Mouse (Mus musculus) kidney, embryonic 14.5 days (tissue): ENCODE results near the gene Trim8. TPM values are rescaled to one million over a fixed set of nuclear protein-coding genes. Genes with fewer than 3 reads are reported as not detected.

Experiments used
- ATAC-seq: fragments of 200-750 bp; cut with Nextera tagmentation; 2 replicates; pipeline ENCODE4 v1.8.0; 2017; ENCODE audit warnings: moderate number of reproducible peaks, mild to moderate bottlenecking, moderate TSS enrichment, moderate library complexity; ENCODE audit not compliant: low FRiP score, low TSS enrichment
- H3K27ac ChIP-seq: fragments of 300-500 bp; sonication (generic); 2 replicates; pipeline ENCODE4 v1.5.1; 2014; ENCODE audit warnings: low read depth, mild to moderate bottlenecking, low read length, moderate library complexity, mixed read lengths
- H3K27me3 ChIP-seq: fragments of 300-500 bp; sonication (generic); 2 replicates; pipeline ENCODE4 v1.6.1; 2014; ENCODE audit warnings: mild to moderate bottlenecking, low read length; ENCODE audit not compliant: control insufficient read depth, insufficient read depth
- H3K36me3 ChIP-seq: fragments of 300-500 bp; sonication (generic); 2 replicates; pipeline ENCODE4 v1.6.1; 2014; ENCODE audit warnings: low read length, mixed read lengths; ENCODE audit not compliant: control insufficient read depth, insufficient read depth
- H3K4me1 ChIP-seq: fragments of 300-500 bp; sonication (generic); 2 replicates; pipeline ENCODE4 v1.6.1; 2014; ENCODE audit warnings: low read length, mixed read lengths; ENCODE audit not compliant: control insufficient read depth, insufficient read depth
- H3K4me2 ChIP-seq: fragments of 300-500 bp; sonication (generic); replicated peaks from 2 replicates; pipeline ENCODE4 v1.6.1; 2014; ENCODE audit warnings: low read depth, mild to moderate bottlenecking, low read length
- H3K4me3 ChIP-seq: fragments of 300-500 bp; sonication (generic); 2 replicates; pipeline ENCODE4 v1.5.1; 2014; ENCODE audit warnings: mild to moderate bottlenecking, low read length
- H3K9ac ChIP-seq: fragments of 300-500 bp; sonication (generic); 2 replicates; pipeline ENCODE4 v1.6.1; 2014; ENCODE audit warnings: low read depth, mild to moderate bottlenecking, low read length, moderate library complexity
- H3K9me3 ChIP-seq: fragments of 300-500 bp; sonication (generic); 2 replicates; pipeline ENCODE4 v1.6.1; 2016; ENCODE audit warnings: low read length; ENCODE audit not compliant: control insufficient read depth
- WGBS: fragments of 180-500 bp; shearing (Covaris S2); extraction: QIAGEN DNeasy Blood & Tissue Kit; methylation state at CpG from one replicate; pipeline ENCODE4 v1.1.7; 2014; 5-methylcytosine and 5-hydroxymethylcytosine counted together
- polyA plus RNA-seq: library from polyadenylated mRNA; unstranded; fragments of >200 nt; fragmentation: Nextera tagmentation; extraction: Ambion mirVana; gene quantifications from 2 replicates; pipeline ENCODE4 v1.2.1, GENCODE M21; 2014

The Trim8 gene
- polyA plus RNA-seq, 1 experiment from 2014 or later = 35.6 TPM

GRCm38 (mm10) chr19:46534542-46535098, 33.1 kb downstream of the Trim8 start:
- peaks cover 55% of the 10 kb centered on the region for H3K4me1 ChIP-seq

GRCm38 (mm10) chr19:46537357-46537756, 35.9 kb downstream of the Trim8 start:
- Histone ChIP-seq H3K4me2 (no peak overlapping the region), H3K4me3 (no peak overlapping the region), H3K27me3 (no peaks in the 10 kb centered on the region), H3K27ac (no peak overlapping the region), H3K36me3 (peaks cover 22% of the 10 kb centered on the region), H3K4me1 (peaks cover 28% of the 10 kb centered on the region), H3K9ac (no peak overlapping the region), H3K9me3 (no peaks in the 10 kb centered on the region)
- no peak for ATAC-seq
- 93% methylated on average over 9 of the region's 9 CpGs for WGBS

More at GRCm38 (mm10) chr19:46534542-46535098, 33.1 kb downstream of the Trim8 start:
- no peak overlapping the region for H3K9ac ChIP-seq
- no peak overlapping the region for H3K4me3 ChIP-seq
- H3K27me3 ChIP-seq = no peaks in the 10 kb centered on the region
- H3K4me2 ChIP-seq = no peak overlapping the region
- no peak for ATAC-seq
- H3K36me3 ChIP-seq = peaks cover 3% of the 10 kb centered on the region; the same call in 1 of the 2 replicates
- 0 out of 2 replicates have a peak overlapping the region, but pooled peaks have one; percentile 32 for H3K27ac ChIP-seq
- WGBS = 26% methylated on average over 6 of the region's 6 CpGs
- H3K9me3 ChIP-seq = no peaks in the 10 kb centered on the region

DNA sequence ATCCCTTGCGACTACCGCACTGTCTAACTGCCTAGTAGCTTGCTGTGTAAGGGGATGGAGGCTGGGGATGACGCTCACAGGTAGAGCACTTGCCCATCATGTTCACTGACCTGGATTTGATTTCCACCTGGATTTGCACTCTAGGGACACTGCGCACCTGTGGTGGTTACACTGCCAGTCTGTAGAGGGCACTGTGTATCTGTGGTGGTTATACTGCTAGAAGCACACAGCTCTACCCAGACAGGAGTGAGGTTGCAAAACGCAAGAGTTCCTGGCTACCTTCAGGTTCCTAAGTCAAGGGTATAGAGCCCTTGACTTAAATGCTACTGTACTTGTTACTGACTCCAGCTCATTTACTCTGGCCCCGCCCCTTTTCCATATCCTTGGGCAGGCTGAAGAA, 36.7 kb downstream of the Trim8 start:
- WGBS = 86% methylated on average over 6 of the region's 6 CpGs

DNA sequence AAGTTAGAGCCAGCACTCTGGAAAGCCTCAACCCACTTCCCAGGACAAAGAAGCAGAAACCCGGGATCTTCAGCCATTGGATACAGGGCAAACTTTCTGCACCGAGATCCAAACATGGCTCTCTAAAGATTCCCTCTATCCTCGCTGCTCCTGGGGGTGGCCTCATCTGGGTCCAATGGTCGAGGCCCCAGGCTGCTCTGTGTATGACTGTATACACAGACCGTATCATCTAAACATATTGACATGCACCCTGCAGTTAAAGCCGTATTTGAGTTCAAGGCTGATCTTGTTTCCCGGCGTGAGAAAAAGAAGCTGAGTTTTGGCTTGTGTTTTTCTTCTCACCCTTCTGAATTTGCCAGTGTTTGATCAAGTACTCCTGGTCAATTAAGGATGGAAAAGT, 41.2 kb downstream of the Trim8 start:
- no peaks in the 10 kb centered on the region for H3K4me1 ChIP-seq
- H3K9me3 ChIP-seq = no peaks in the 10 kb centered on the region
- H3K36me3 ChIP-seq = peaks cover 26% of the 10 kb centered on the region
- no peak overlapping the region for H3K27ac ChIP-seq
- H3K27me3 ChIP-seq = no peaks in the 10 kb centered on the region
- H3K9ac ChIP-seq = no peak overlapping the region
- H3K4me2 ChIP-seq = no peak overlapping the region
- WGBS = 92% methylated on average over 8 of the region's 8 CpGs
- no peak for ATAC-seq
- no peak overlapping the region for H3K4me3 ChIP-seq

More for the DNA sequence above, 36.7 kb downstream of the Trim8 start:
- H3K36me3 ChIP-seq = peaks cover 27% of the 10 kb centered on the region
- H3K27me3 ChIP-seq = no peaks in the 10 kb centered on the region
- H3K4me2 ChIP-seq = no peak overlapping the region
- no peak for ATAC-seq
- H3K9me3 ChIP-seq = no peaks in the 10 kb centered on the region
- H3K27ac ChIP-seq = no peak overlapping the region
- H3K4me3 ChIP-seq = no peak overlapping the region
- H3K9ac ChIP-seq = no peak overlapping the region
- peaks cover 19% of the 10 kb centered on the region for H3K4me1 ChIP-seq

DNA sequence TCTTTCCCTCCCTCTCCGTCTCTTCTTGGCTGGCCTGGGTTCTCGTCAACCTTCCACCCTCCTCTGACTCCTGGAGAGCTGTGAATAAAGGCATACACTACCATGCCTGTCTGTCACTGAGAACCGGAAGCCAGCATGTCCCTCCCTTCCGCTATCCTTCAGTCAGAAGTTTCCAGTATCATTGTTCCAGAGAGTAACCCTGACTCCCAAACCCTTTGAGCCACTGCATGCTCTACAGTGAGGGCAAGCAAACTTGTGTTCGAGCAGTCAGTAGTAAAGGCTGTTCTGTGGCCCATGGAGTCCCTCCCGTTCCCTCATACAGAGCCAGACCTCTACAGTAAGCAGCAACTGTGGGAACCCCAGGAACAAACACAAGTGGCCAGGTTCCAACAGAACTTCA, 46.1 kb downstream of the Trim8 start:
- H3K9ac ChIP-seq = no peak overlapping the region
- H3K27ac ChIP-seq = no peak overlapping the region
- no peak overlapping the region for H3K4me3 ChIP-seq
- H3K9me3 ChIP-seq = no peaks in the 10 kb centered on the region
- no peak for ATAC-seq
- H3K4me1 ChIP-seq = no peaks in the 10 kb centered on the region
- H3K36me3 ChIP-seq = peaks cover 37% of the 10 kb centered on the region
- no peaks in the 10 kb centered on the region for H3K27me3 ChIP-seq
- WGBS = 61% methylated on average over 6 of the region's 6 CpGs
- H3K4me2 ChIP-seq = no peak overlapping the region

DNA sequence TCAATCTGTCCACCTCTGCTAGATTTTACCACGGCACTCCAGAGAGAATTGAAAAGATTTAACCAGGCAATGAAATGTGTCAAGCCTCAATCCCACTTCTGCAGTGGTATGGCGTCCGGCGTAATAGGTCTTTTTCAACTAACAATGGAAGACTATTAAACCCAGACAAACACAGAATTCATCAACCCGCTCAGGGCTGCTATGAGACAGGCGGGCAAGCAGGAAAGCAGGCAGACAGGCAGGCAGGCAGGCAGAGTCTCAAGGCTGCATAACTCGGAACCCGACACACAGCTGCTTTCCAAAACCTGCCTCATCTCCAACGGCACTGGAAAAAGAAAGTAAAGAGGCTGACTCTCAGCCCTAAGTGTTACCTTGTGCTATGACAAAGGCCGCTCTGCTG, 46.6 kb downstream of the Trim8 start:
- WGBS = 88% methylated on average over 10 of the region's 10 CpGs
- no peaks in the 10 kb centered on the region for H3K27me3 ChIP-seq
- ATAC-seq = no peak
- H3K4me3 ChIP-seq = no peak overlapping the region
- no peak overlapping the region for H3K4me2 ChIP-seq
- no peak overlapping the region for H3K9ac ChIP-seq
- peaks cover 32% of the 10 kb centered on the region for H3K36me3 ChIP-seq
- no peaks in the 10 kb centered on the region for H3K9me3 ChIP-seq
- H3K4me1 ChIP-seq = no peaks in the 10 kb centered on the region
- no peak overlapping the region for H3K27ac ChIP-seq

DNA sequence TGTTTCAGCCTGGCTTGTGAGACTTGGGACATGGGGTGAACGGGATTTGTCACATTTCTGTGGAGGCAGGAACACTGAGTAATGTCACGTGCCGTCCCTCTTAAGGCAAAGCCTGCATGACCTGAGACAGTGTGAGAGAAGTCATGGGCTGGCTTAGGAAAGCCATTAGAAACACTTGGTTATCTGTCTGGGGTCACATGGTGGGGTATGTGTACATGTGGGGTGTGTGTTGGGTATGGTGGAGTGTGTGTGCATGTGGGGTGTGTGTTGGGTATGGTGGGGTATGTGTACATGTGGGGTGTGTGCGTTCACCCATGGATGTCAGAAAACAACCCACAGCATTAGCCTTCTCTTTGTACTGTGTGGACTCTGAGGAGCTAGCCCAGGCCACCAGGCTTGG, 48.9 kb downstream of the Trim8 start:
- Histone ChIP-seq H3K4me3 (no peak overlapping the region), H3K36me3 (peaks cover 42% of the 10 kb centered on the region), H3K9ac (no peak overlapping the region), H3K4me1 (no peaks in the 10 kb centered on the region), H3K9me3 (no peaks in the 10 kb centered on the region), H3K4me2 (no peak overlapping the region), H3K27ac (no peak overlapping the region), H3K27me3 (no peaks in the 10 kb centered on the region)
- ATAC-seq = no peak
- WGBS = 89% methylated on average over 4 of the region's 4 CpGs

DNA sequence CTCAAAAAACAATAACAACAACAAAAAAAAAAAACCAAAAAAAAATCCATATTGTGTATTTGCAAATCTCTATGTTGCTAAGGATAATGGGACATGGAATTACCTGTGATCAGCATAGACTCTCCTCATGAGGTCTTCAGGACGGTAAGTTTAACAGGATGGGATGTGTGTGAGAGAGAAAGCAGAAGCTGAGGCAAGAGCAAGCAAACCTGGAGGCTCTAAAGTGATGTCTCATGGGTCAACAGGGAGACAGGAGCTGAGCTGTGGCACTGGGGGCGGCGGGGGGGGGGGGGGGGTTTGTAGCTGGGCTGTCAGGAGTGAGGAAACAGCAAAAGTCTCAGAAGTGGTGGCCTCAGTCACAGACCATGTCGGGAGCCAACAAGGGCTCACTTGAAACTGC, 51.0 kb downstream of the Trim8 start:
- WGBS = 95% methylated on average over 3 of the region's 4 CpGs
- Histone ChIP-seq H3K4me2 (no peak overlapping the region), H3K9me3 (no peaks in the 10 kb centered on the region), H3K4me1 (no peaks in the 10 kb centered on the region), H3K4me3 (no peak overlapping the region), H3K36me3 (peaks cover 54% of the 10 kb centered on the region), H3K9ac (no peak overlapping the region), H3K27ac (no peak overlapping the region), H3K27me3 (no peaks in the 10 kb centered on the region)
- ATAC-seq = no peak

DNA sequence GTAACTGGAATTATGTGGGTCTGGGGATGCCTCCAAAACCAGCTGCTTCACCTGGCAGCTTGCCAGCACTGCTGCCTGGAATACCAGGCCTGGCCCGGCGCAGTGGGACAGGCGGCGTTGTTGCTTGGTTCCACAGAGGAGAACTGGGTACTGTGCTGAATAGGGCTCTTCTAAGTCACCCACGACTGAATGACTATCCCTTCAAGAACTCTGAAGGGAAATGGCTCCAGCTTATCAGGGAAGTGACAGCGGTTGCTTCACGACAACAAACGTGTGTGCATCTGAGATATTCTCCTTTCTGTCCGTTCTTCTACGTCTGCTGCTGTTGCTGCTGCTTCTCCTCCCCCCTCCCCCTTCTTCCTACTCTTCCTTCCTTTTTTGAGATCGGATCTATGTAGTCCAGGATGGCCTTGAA, 52.0 kb downstream of the Trim8 start:
- no peak overlapping the region for H3K4me3 ChIP-seq
- H3K36me3 ChIP-seq = peaks cover 56% of the 10 kb centered on the region
- H3K9ac ChIP-seq = no peak overlapping the region
- H3K4me2 ChIP-seq = no peak overlapping the region
- WGBS = 78% methylated on average over 11 of the region's 11 CpGs
- ATAC-seq = no peak
- H3K9me3 ChIP-seq = no peaks in the 10 kb centered on the region
- no peaks in the 10 kb centered on the region for H3K27me3 ChIP-seq
- H3K4me1 ChIP-seq = no peaks in the 10 kb centered on the region
- no peak overlapping the region for H3K27ac ChIP-seq
